In genomic region chr12:75816981-75817856, GRCm38 (mm10) we compare ENCODE assay signal across 8 mouse cellular contexts. TPM values are rescaled to one million over a fixed set of nuclear protein-coding genes. Genes with fewer than 3 reads are reported as not detected.
DNase-seq lines count a peak whose midpoint lies in the region; ATAC-seq lines count a peak whose summit lies in the region.

No protein-coding gene starts in this region.

- DNase-seq in heart, adult 18-20 months, result no peak
- DNase-seq in brain, adult 2 months (ENCODE audit: low read depth, low spot score), result peak; percentile 61
- DNase-seq in midbrain, embryonic 10.5 days (ENCODE audit: low spot score), result no peak
- no peak for DNase-seq in spleen, postnatal 4 days (ENCODE audit: low spot score in 2 of 2)
- DNase-seq in adipocyte (ENCODE audit: low spot score), result no peak
- no peak for DNase-seq in frontal cortex, postnatal 14 days (ENCODE audit: low spot score in 2 of 2)

- WGBS in heart, embryonic 12.5 days, result 13% methylated on average over 25 of the region's 25 CpGs
- 15% methylated on average over 21 of the region's 25 CpGs for WGBS in hindbrain, embryonic 16.5 days
- 17% methylated on average over 23 of the region's 25 CpGs for WGBS in midbrain, embryonic 10.5 days

- no peak for ATAC-seq in heart, embryonic 12.5 days (ENCODE audit: insufficient number of reproducible peaks, low FRiP score)
- no peak for ATAC-seq in hindbrain, embryonic 16.5 days

- peak overlapping the region; percentile 92 for H3K4me2 ChIP-seq in heart, embryonic 12.5 days
- H3K4me2 ChIP-seq in hindbrain, embryonic 16.5 days (ENCODE audit: low read length), result peak overlapping the region; percentile 82

- peak overlapping the region; percentile 74 for H3K4me3 ChIP-seq in heart, embryonic 12.5 days
- H3K4me3 ChIP-seq in hindbrain, embryonic 16.5 days (ENCODE audit: low read length), result peak overlapping the region; percentile 91
- H3K4me3 ChIP-seq in midbrain, embryonic 10.5 days, result peak overlapping the region; percentile 95

- no peak overlapping the region for H3K27ac ChIP-seq in heart, embryonic 12.5 days (ENCODE audit: poor library complexity, severe bottlenecking)
- no peak overlapping the region for H3K27ac ChIP-seq in hindbrain, embryonic 16.5 days (ENCODE audit: low read depth, low read length)
- peak overlapping the region; percentile 98 for H3K27ac ChIP-seq in midbrain, embryonic 10.5 days (replicated peaks)

- no peaks in the 10 kb centered on the region; the same call in 1 of the 2 replicates for H3K9me3 ChIP-seq in heart, embryonic 12.5 days (replicated peaks)
- H3K9me3 ChIP-seq in hindbrain, embryonic 16.5 days (ENCODE audit: control insufficient read depth, low read length), result no peaks in the 10 kb centered on the region
- no peaks in the 10 kb centered on the region for H3K9me3 ChIP-seq in midbrain, embryonic 10.5 days (replicated peaks)

- no peaks in the 10 kb centered on the region for H3K36me3 ChIP-seq in heart, embryonic 12.5 days
- H3K36me3 ChIP-seq in hindbrain, embryonic 16.5 days (ENCODE audit: control insufficient read depth, insufficient read depth, low read length), result no peaks in the 10 kb centered on the region
- no peaks in the 10 kb centered on the region for H3K36me3 ChIP-seq in midbrain, embryonic 10.5 days

- peaks cover 29% of the 10 kb centered on the region for H3K4me1 ChIP-seq in heart, embryonic 12.5 days (replicated peaks)
- H3K4me1 ChIP-seq in hindbrain, embryonic 16.5 days (ENCODE audit: control insufficient read depth, insufficient read depth, low read depth, low read length), result peaks cover 9% of the 10 kb centered on the region
- peaks cover 43% of the 10 kb centered on the region for H3K4me1 ChIP-seq in midbrain, embryonic 10.5 days

- peak overlapping the region; percentile 91 for H3K9ac ChIP-seq in heart, embryonic 12.5 days
- H3K9ac ChIP-seq in hindbrain, embryonic 16.5 days (ENCODE audit: low read depth, low read length), result peak overlapping the region; percentile 89; the same call in 1 of the 2 replicates

- H3K27me3 ChIP-seq in heart, embryonic 12.5 days (replicated peaks), result no peaks in the 10 kb centered on the region
- H3K27me3 ChIP-seq in hindbrain, embryonic 16.5 days (replicated peaks; ENCODE audit: control insufficient read depth, insufficient read depth, low read length), result no peaks in the 10 kb centered on the region
- peaks cover 23% of the 10 kb centered on the region for H3K27me3 ChIP-seq in midbrain, embryonic 10.5 days (ENCODE audit: low read depth, poor library complexity, severe bottlenecking)

RNA-seq across cellular contexts. Expression of gene Syne2, which starts 0.7 kb away (rescaled TPM):
- 63.7 and 65.4 TPM in 2 replicates for polyA plus RNA-seq in heart, embryonic 12.5 days (2016; fragmentation: Nextera tagmentation; extraction: Ambion mirVana)
- total RNA-seq in heart, adult 18-20 months (2021), result 10 to 100 TPM; 26.7 to 31.4 TPM
- 41.3 and 42.6 TPM in 2 replicates for polyA plus RNA-seq in hindbrain, embryonic 16.5 days (2015; fragmentation: Nextera tagmentation; extraction: Ambion mirVana)
- polyA plus RNA-seq in midbrain, embryonic 10.5 days (2016; fragmentation: Nextera tagmentation; extraction: Ambion mirVana), result 91.9 and 93.1 TPM in 2 replicates
